Mouse (Mus musculus): Measurements from ENCODE around the gene Faf1. TPM values are rescaled to one million over a fixed set of nuclear protein-coding genes. Genes with fewer than 3 reads are reported as not detected.

Gene Faf1
- total RNA-seq (2023): 10 to 100 TPM; 20.1 to 22.1 TPM

GRCm38 (mm10) chr4:109676218-109677215, at the start of gene Faf1:
Gene Faf1 (plus strand): TSS chr4:109676588.

GRCm38 (mm10) chr4:109666461-109667269, 9.7 kb upstream of the Faf1 start, which contains the start of gene Cdkn2c:
Gene Cdkn2c (minus strand): TSS chr4:109667189.

GRCm38 (mm10) chr4:109977148-109978067, 301.0 kb downstream of the Faf1 start, which contains the start of gene Dmrta2:
Gene Dmrta2 (plus strand): TSS chr4:109978053.

Other genes starting within 250 kb of the Faf1 start
- 10 to 100 TPM; 55.7 to 58.3 TPM for gene Rnf11, start 191.9 kb upstream of the Faf1 start, total RNA-seq (2023)
- not detected for gene 4930522H14Rik, start 145.3 kb upstream of the Faf1 start, total RNA-seq (2023)
- 10 to 100 TPM; 42.6 to 49.1 TPM for gene Cdkn2c, start 9.4 kb upstream of the Faf1 start, total RNA-seq (2023)

All from neutrophil, adult 59 days (primary cell).